Mouse (Mus musculus): Measurements from ENCODE around the gene Serhl. TPM values are rescaled to one million over a fixed set of nuclear protein-coding genes. Genes with fewer than 3 reads are reported as not detected.

The Serhl gene
- polyA plus RNA-seq, 1 experiment from 2014 or later: 45.4 TPM

DNA sequence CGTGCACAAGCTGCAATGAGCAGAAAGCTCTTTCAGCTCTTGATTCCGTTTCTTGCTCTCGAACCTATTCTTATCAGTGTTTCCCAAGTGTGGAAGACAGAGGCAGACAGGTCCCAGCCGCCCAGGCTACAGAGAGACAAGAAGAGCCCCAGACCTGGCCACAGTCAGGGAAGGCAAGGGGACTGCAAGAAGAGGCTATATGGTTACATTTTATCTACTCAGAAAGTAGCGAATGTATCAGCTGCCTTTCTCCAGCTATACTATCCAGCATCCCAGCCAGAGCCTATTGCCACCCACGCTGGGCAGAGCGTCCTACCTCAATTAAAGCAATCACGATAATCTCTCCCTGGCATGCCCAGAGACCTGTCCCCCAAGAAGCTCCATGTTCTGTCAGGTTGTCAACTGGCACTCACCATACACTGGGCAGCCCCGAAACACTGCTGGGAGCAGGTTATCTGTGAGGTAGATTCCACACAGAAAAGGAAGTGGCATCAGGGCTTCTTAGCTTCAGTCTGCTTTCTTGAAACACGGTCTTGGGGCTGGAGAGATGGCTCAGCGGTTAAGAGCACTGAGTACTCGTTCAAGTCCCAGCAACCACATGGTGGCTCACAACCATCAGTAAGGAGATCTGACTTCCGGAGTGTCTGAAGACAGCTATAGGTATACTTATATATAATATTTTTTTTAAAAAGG lies 2.5 kb upstream of the Serhl start:
- no peak for ATAC-seq (ENCODE audit: low FRiP score)
- H3K27ac ChIP-seq: no peak overlapping the region
- no peaks in the 10 kb centered on the region for H3K36me3 ChIP-seq (replicated peaks)
- H3K9me3 ChIP-seq: no peaks in the 10 kb centered on the region
- H3K27me3 ChIP-seq: peaks cover 44% of the 10 kb centered on the region
- H3K4me2 ChIP-seq: no peak overlapping the region
- WGBS: 84% methylated on average over 13 of the region's 13 CpGs
- H3K4me1 ChIP-seq: peaks cover 32% of the 10 kb centered on the region
- no peak overlapping the region; the same call in 1 of the 2 replicates for H3K9ac ChIP-seq
- no peak overlapping the region for H3K4me3 ChIP-seq (replicated peaks)

DNA sequence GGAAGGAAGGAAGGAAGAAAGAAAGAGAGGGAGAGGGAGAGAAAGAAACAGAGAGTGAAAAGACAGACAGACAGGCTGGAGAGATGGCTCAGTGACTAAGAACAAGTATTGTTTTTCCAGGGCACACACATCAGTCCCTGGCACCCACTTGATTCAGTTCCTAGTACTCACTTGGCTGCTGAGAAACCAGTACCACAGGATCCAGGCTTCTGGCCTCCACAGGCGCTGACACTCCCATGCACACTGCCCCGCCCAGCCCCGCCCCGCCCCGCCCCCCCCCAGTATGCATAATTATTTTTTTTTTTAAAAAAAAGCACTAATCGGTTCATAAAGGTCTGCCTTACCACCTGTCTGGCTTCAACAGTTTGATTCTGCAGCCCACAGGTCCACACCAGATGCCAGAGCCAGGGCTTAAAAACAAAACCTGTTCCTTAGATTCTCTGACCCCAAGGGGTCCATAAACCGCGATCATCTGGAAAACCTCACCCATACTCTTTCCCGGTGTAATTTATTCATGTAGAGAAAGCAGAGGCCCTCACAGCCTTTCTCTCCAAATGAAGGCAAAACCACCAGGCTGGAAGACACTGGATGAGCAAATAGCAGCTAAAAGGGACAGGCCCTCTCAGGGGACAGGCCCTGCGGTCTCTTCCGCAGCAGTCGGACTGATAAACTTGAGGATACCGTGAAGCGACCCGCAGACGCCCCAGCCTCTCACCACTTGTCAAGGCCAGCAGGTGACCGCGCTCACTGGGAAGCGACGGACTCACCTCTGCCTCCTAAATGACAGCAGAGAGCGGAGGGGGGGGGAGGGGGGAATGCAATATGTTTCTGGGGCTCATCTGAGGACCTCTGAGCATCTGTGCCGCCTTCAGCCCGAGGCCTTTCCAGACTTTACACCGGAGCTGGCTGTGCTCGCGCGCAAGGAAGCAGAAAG lies 544 bp upstream of the Serhl start:
- H3K4me2 ChIP-seq: peak overlapping the region; percentile 39
- H3K4me1 ChIP-seq: peaks cover 20% of the 10 kb centered on the region
- 5% methylated on average over 27 of the region's 27 CpGs for WGBS
- 0 out of 2 replicates have a peak overlapping the region, but pooled peaks have one; percentile 11 for H3K4me3 ChIP-seq (replicated peaks)
- H3K9ac ChIP-seq: 0 out of 2 replicates have a peak overlapping the region, but pooled peaks have one; percentile 38
- ATAC-seq (ENCODE audit: low FRiP score): no peak
- H3K9me3 ChIP-seq: no peaks in the 10 kb centered on the region
- H3K36me3 ChIP-seq (replicated peaks): no peaks in the 10 kb centered on the region
- peaks cover 42% of the 10 kb centered on the region for H3K27me3 ChIP-seq
- no peak overlapping the region for H3K27ac ChIP-seq

DNA sequence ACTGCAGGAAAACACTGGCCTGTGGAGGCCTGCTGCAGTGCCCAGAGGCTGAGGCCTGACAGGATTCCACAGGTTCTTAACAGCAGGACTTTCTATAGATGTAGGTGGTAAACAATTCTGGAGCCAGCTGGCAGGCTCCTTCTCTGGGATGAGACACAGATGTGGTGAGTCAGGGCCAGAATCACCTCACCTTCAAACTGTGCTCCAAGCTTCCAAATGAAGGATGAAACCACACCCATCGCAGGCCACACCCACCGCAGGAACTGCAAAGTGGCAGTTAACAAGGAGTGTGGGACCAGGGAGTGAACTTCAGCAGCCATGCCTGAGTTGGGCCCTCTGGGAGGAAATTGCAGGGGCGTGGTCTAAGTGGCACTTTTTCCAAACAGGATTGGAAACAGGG lies 1.6 kb downstream of the Serhl start:
- Histone ChIP-seq H3K27me3 (peaks cover 39% of the 10 kb centered on the region), H3K9me3 (no peaks in the 10 kb centered on the region), H3K27ac (no peak overlapping the region), H3K4me1 (peaks cover 12% of the 10 kb centered on the region), H3K9ac (no peak overlapping the region), H3K4me3 (replicated peaks) (no peak overlapping the region), H3K4me2 (no peak overlapping the region), H3K36me3 (replicated peaks) (no peaks in the 10 kb centered on the region)
- no peak for ATAC-seq (ENCODE audit: low FRiP score)
- WGBS: 47% methylated on average over 3 of the region's 3 CpGs

DNA sequence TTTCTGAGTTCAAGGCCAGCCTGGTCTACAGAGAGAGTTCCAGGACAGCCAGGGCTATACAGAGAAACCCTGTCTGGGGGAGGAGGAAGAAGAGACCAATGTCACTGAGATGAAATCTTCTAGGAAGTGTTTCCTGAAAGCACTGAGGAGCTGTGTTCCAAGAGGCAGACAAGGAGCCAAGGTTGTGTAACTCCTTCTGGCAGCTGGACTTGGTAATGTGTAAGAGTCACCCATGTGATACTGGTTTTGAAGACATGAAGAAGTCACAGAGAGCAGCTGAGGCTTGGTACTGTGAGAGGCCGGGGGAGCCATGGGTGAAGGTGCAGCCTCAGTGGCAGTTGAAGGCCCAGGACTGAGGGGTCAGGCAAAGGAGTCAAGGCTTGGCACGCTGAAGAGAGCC lies 4.4 kb downstream of the Serhl start:
- peaks cover 39% of the 10 kb centered on the region for H3K27me3 ChIP-seq
- no peaks in the 10 kb centered on the region for H3K36me3 ChIP-seq (replicated peaks)
- H3K4me2 ChIP-seq: no peak overlapping the region
- H3K4me1 ChIP-seq: peaks cover 13% of the 10 kb centered on the region
- WGBS: 76% methylated on average over 2 of the region's 2 CpGs
- H3K27ac ChIP-seq: no peak overlapping the region
- ATAC-seq (ENCODE audit: low FRiP score): no peak
- H3K9ac ChIP-seq: no peak overlapping the region
- no peak overlapping the region for H3K4me3 ChIP-seq (replicated peaks)
- H3K9me3 ChIP-seq: no peaks in the 10 kb centered on the region

DNA sequence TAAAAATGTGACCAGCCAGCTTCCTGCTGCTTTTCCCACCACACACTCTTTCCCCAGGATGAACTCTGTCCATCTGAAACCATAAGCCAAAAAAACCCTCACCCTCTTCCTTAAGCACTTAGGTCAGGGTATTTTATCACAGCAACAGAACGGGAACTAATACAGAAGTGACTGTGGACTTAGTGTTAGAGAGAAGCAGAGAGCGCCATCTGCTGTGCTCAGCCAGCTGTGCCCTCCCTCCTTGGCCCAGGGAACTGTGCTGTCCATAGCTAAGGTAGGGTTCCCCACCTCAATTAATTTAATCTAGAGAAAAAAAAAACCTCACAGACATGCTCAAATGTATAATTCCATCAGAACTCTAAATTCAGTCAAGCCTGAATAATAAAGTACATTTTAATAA lies 6.6 kb downstream of the Serhl start:
- WGBS: 46% methylated on average over 2 of the region's 2 CpGs
- H3K27ac ChIP-seq: no peak overlapping the region
- ATAC-seq (ENCODE audit: low FRiP score): no peak
- H3K4me1 ChIP-seq: peaks cover 21% of the 10 kb centered on the region
- H3K4me3 ChIP-seq (replicated peaks): no peak overlapping the region
- H3K4me2 ChIP-seq: no peak overlapping the region
- no peaks in the 10 kb centered on the region for H3K36me3 ChIP-seq (replicated peaks)
- H3K27me3 ChIP-seq: peaks cover 28% of the 10 kb centered on the region
- H3K9me3 ChIP-seq: no peaks in the 10 kb centered on the region
- H3K9ac ChIP-seq: no peak overlapping the region

DNA sequence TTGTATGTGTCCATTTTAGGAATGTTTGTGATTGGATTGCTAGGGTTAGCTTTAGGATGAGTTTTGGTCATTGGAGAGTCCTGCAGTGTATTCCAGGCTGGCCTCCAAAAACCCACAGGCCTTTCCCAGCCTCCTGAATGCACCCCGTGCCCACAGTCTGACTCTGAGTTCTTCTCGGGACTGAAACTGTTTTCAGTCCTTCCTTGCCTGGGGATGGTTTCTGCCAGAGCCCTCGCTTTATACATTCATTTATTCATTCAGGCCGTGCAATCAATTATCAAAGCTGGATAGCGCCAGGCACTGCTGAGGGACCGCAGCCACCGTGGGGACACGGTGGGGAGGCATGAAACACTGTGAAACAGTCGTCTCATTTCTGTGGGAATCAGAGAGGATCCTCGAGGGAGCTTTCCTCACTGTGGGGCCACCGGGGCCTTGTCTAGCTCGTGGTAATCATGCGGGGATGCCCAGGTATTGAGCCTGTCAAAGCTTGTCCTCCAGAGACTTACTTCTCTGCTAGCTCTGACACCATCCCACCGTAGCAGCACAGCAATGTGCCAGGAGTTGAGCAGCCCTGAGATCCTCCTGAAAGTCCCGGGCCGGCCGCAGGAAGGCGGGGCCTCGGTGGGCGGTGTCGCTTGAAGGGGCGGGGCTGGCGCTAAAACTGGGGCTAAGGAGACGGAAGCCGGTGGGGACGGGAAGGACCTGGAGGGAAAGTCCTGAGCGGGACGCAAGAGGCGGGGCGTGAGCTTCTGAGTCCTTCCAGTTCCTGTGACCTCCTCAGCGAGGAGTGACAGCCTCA lies 10.4 kb downstream of the Serhl start:
- H3K27me3 ChIP-seq: peaks cover 30% of the 10 kb centered on the region
- no peaks in the 10 kb centered on the region for H3K9me3 ChIP-seq
- H3K27ac ChIP-seq: no peak overlapping the region
- H3K9ac ChIP-seq: peak overlapping the region; percentile 70
- peaks cover 21% of the 10 kb centered on the region for H3K4me1 ChIP-seq
- peak overlapping the region; percentile 47 for H3K4me3 ChIP-seq (replicated peaks)
- 2% methylated on average over 30 of the region's 31 CpGs for WGBS
- peak overlapping the region; percentile 76 for H3K4me2 ChIP-seq
- no peaks in the 10 kb centered on the region for H3K36me3 ChIP-seq (replicated peaks)
- ATAC-seq (ENCODE audit: low FRiP score): peak; percentile 88

DNA sequence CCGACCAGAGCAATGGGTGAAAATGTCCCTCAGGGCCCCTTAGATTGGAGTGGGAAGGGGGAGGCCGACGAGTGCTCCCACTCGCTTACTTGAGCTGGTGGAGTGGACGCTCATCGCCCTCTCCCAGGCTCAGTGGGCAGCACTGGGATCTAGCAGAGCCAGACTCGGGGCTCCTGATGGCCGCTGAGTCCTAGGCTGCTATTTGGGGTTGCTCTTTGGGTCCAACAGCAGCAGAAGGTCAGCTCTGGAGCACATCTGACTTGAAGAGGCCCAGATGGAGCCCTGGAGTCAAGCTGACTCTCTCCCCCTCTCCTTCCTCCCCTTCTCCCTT lies 11.0 kb downstream of the Serhl start:
- Histone ChIP-seq H3K4me3 (replicated peaks) (peak overlapping the region; percentile 47), H3K9ac (peak overlapping the region; percentile 70), H3K27ac (no peak overlapping the region), H3K4me2 (peak overlapping the region; percentile 76), H3K4me1 (peaks cover 21% of the 10 kb centered on the region), H3K36me3 (replicated peaks) (no peaks in the 10 kb centered on the region), H3K27me3 (peaks cover 30% of the 10 kb centered on the region), H3K9me3 (no peaks in the 10 kb centered on the region)
- WGBS: 4% methylated on average over 8 of the region's 8 CpGs
- ATAC-seq (ENCODE audit: low FRiP score): peak; percentile 39; the same call in 1 of the 2 replicates

DNA sequence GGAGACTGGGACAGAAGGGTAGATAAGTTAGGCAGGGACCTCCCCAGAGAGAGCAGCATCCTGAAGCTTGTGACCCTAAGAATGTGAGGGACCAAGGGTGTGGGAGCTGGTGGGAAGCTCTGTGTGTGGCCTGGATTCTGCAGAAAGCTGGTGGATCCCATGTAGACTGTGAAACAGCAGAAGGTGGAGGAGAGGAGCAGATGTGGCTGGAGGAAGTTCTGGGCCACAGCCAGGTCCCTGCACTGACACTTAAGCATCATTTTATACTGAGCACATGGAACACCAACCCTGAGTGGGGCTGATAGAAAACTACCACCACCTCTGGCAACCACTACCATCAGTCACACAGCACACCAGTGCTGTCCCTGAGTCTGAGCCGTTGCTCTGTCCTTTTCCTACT lies 13.8 kb downstream of the Serhl start:
- H3K9me3 ChIP-seq: no peaks in the 10 kb centered on the region
- no peak overlapping the region for H3K27ac ChIP-seq
- peaks cover 20% of the 10 kb centered on the region for H3K27me3 ChIP-seq
- no peak overlapping the region for H3K4me2 ChIP-seq
- no peaks in the 10 kb centered on the region for H3K36me3 ChIP-seq (replicated peaks)
- peaks cover 27% of the 10 kb centered on the region for H3K4me1 ChIP-seq
- ATAC-seq (ENCODE audit: low FRiP score): no peak
- 46% methylated on average over 1 of the region's 1 CpGs for WGBS
- no peak overlapping the region for H3K9ac ChIP-seq
- no peak overlapping the region for H3K4me3 ChIP-seq (replicated peaks)

DNA sequence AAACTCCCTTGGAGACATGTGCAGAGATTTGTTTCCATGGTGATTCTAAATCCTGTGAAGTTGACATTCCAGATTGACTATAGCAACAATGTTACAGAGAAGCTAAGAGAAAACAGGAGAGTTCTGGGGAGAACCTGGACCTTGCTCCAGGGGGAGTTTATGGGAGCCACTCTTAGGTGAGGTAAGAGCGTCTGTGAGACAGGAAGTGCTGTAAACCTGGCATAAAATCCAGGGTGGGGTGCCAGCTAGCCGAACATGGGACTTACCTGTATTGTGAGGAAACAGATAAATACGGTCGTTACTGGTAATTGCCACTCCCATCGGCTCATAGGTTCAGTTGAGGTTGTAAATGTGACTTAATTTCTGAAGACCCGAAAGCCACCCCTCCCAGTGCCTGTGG lies 17.1 kb downstream of the Serhl start:
- no peak overlapping the region for H3K9ac ChIP-seq
- 84% methylated on average over 6 of the region's 6 CpGs for WGBS
- H3K4me1 ChIP-seq: peaks cover 14% of the 10 kb centered on the region; the same call in 1 of the 2 replicates
- H3K9me3 ChIP-seq: no peaks in the 10 kb centered on the region
- H3K27ac ChIP-seq: no peak overlapping the region
- ATAC-seq (ENCODE audit: low FRiP score): no peak
- H3K36me3 ChIP-seq (replicated peaks): no peaks in the 10 kb centered on the region
- no peak overlapping the region for H3K4me3 ChIP-seq (replicated peaks)
- H3K27me3 ChIP-seq: peaks cover 5% of the 10 kb centered on the region; the same call in 1 of the 2 replicates
- no peak overlapping the region for H3K4me2 ChIP-seq

DNA sequence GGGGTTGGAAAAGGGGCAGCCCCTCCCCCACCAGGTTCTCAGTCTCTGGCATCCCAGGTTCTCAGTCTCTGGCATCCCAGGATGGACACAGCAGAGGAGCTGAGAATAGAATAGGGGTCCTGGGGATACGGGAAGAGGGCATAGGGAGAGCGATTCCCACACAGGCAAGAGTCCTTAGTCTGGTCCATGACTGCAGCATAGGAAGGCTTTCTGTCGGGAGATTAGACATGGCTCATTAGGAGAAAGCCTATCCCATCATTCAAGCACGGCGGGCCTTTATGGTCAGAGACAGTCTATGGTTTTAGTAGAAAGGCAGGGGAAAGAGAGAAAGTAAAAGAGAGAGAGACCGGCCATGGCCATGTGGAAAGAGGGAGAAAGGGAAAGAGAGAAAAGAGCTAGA lies 18.5 kb downstream of the Serhl start:
- no peak overlapping the region for H3K9ac ChIP-seq
- no peak for ATAC-seq (ENCODE audit: low FRiP score)
- WGBS: 32% methylated on average over 6 of the region's 6 CpGs

DNA sequence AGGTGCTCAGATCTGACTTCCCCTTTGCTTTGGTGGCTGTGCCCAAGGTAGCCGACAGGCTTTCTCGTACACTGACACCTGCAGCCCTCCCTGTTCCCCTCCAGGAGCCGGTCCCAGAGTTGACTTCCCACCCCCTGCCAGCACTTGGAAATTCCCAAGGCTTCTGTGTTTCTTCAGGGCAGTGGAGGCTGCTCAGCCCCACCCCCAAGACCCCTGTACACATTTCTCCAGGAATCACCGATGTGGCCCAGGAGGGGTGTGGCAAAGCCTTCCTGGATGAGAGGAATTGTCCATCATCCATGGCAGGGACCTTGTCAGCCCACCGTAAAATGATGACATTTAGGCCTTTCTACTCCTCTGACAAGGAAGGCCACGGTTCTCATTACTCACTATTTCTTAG lies 22.0 kb downstream of the Serhl start:
- peaks cover 31% of the 10 kb centered on the region for H3K4me1 ChIP-seq
- H3K4me3 ChIP-seq (replicated peaks): no peak overlapping the region
- H3K27ac ChIP-seq: no peak overlapping the region
- no peak overlapping the region for H3K9ac ChIP-seq
- H3K27me3 ChIP-seq: no peaks in the 10 kb centered on the region
- no peaks in the 10 kb centered on the region for H3K9me3 ChIP-seq
- 66% methylated on average over 6 of the region's 6 CpGs for WGBS
- peaks cover 22% of the 10 kb centered on the region for H3K36me3 ChIP-seq (replicated peaks)
- no peak overlapping the region for H3K4me2 ChIP-seq
- no peak for ATAC-seq (ENCODE audit: low FRiP score)

More for the DNA sequence above, 18.5 kb downstream of the Serhl start:
- Histone ChIP-seq H3K4me3 (replicated peaks) (no peak overlapping the region), H3K9me3 (no peaks in the 10 kb centered on the region), H3K27me3 (no peaks in the 10 kb centered on the region), H3K4me1 (peaks cover 16% of the 10 kb centered on the region; the same call in 1 of the 2 replicates), H3K4me2 (no peak overlapping the region), H3K36me3 (replicated peaks) (no peaks in the 10 kb centered on the region), H3K27ac (no peak overlapping the region)

DNA sequence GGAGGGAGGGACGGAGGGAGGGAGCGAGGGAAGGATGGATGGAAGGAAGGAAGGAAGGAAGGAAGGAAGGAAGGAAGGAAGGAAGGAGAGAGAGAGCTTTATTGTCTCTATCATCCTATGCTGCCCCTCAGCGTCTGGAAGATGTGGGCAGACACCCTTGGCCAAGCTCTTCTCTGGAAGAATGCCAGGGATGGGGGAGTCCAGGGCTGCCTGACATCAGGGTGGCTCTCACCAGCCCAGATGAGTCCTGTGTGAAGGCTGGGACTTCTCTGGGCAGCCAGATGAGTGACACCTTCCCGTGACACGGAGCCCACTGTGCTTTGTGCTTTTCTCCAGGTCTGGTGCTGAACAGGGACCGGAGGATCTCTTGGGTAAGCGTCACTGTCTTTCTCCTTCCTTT lies 22.6 kb downstream of the Serhl start:
- Histone ChIP-seq H3K27ac (no peak overlapping the region), H3K36me3 (replicated peaks) (peaks cover 28% of the 10 kb centered on the region), H3K9ac (no peak overlapping the region), H3K4me2 (no peak overlapping the region), H3K4me3 (replicated peaks) (no peak overlapping the region), H3K9me3 (no peaks in the 10 kb centered on the region), H3K4me1 (peaks cover 29% of the 10 kb centered on the region), H3K27me3 (no peaks in the 10 kb centered on the region)
- WGBS: 87% methylated on average over 7 of the region's 7 CpGs
- ATAC-seq (ENCODE audit: low FRiP score): no peak

Measured in forebrain, embryonic 12.5 days (tissue).